Mouse (Mus musculus): Measurements from ENCODE around the gene Yipf7. TPM values are rescaled to one million over a fixed set of nuclear protein-coding genes. Genes with fewer than 3 reads are reported as not detected.

Gene Yipf7
- total RNA-seq (2014; rRNA removed) (not detected in 2 replicates), polyA plus RNA-seq (2015; fragmentation: Nextera tagmentation; extraction: Ambion mirVana) (not detected in 2 replicates)

DNA sequence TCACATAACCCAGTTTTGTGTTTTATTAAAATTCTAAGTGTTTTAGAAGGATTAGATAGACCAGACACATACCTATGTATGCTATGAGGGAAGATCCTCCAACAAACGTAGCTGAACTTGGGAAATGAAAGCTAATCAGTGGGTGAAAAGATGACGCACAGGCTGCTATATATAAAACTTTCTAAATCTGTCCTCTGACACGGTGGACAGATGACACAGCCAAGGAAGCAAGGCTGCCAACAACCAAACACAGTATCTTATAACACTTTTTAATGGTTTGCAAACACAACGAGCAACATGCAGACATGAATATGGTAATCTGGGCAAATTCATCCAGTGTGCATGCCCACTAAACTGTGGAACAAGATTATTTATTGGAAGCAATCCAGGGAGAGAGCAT is at the start of gene Yipf7:
Yipf7 (minus strand) TSS at position 160 of the 400 bp plus-strand sequence.
- Histone ChIP-seq H3K9me3 (ENCODE audit: low read length) (no peaks in the 10 kb centered on the region), H3K4me2 (ENCODE audit: low read depth, low read length) (no peak within 1 kb of the TSS), H3K9ac (replicated peaks; ENCODE audit: low read length) (no peak within 1 kb of the TSS), H3K36me3 (ENCODE audit: insufficient read depth, low read length) (no peaks in the 10 kb centered on the region), H3K4me1 (ENCODE audit: insufficient read depth, low read length) (no peaks in the 10 kb centered on the region), H3K4me3 (ENCODE audit: low read length) (no peak within 1 kb of the TSS), H3K27ac (no peak within 1 kb of the TSS), H3K27me3 (ENCODE audit: insufficient read depth, low read length) (no peaks in the 10 kb centered on the region)
- no peak for ATAC-seq
- WGBS: 63% methylated on average over 4 of the region's 4 CpGs
- TF ChIP-seq CTCF (IDR thresholded peaks at IDR 0.05; ENCODE audit: low read depth): no peak
- no peak for DNase-seq (ENCODE audit: low spot score)

DNA sequence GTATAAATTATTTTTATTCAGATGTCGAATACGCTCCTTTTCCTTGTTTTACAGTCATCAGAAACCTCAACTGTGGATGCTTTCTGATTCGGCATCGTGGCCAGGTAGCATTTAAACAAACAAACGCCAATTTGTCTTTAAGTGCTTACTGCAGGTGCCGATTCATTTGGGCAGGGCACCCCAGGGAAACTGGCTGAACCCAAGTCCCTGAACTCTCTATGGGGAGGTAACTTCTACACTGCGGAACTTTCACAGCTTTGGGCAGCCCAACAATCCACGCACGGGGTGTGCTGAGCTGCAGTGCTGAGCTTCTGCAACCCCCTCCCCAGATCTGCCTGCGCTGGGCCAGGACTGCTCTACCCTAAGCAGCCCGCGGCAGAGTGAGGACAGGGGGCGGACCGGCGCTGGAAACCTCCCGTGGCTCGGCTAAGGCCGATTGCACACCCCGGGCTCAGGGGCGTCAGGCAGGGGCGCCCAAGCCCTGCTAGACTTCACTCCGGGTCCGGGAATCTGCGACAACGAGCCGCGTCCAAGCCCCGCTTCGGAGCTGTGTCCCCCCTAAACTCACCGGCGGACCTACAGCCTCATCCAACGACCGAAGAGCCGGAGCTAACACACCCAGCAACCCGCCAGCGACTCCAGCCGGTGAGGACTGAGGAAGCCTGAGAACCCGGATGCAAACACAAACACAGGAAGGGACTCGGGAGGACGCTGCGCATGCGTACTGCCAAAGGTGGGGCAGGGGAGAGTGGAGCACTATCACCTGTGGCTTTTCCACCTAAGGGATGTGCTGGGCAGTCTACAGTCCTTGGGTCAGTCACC is 49.4 kb upstream of the Yipf7 start, which contains the start of gene Gnpda2:
Gnpda2 (minus strand) TSS at position 701 of the 822 bp plus-strand sequence.
- H3K4me2 ChIP-seq (ENCODE audit: low read depth, low read length): peak within 1 kb of the TSS; percentile 73
- peak within 1 kb of the TSS; percentile 71 for H3K27ac ChIP-seq
- H3K4me3 ChIP-seq (ENCODE audit: low read length): peak within 1 kb of the TSS; percentile 70
- no peaks in the 10 kb centered on the region for H3K27me3 ChIP-seq (ENCODE audit: insufficient read depth, low read length)
- no peaks in the 10 kb centered on the region for H3K9me3 ChIP-seq (ENCODE audit: low read length)
- ATAC-seq (peak; percentile 98), DNase-seq (ENCODE audit: low spot score) (peak; percentile 96)
- H3K9ac ChIP-seq (replicated peaks; ENCODE audit: low read length): peak within 1 kb of the TSS; percentile 77
- peak; percentile 71 for TF ChIP-seq CTCF (IDR thresholded peaks at IDR 0.05; ENCODE audit: low read depth)
- 4% methylated on average over 42 of the region's 42 CpGs for WGBS
- H3K36me3 ChIP-seq (ENCODE audit: insufficient read depth, low read length): no peaks in the 10 kb centered on the region
- H3K4me1 ChIP-seq (ENCODE audit: insufficient read depth, low read length): no peaks in the 10 kb centered on the region

DNA sequence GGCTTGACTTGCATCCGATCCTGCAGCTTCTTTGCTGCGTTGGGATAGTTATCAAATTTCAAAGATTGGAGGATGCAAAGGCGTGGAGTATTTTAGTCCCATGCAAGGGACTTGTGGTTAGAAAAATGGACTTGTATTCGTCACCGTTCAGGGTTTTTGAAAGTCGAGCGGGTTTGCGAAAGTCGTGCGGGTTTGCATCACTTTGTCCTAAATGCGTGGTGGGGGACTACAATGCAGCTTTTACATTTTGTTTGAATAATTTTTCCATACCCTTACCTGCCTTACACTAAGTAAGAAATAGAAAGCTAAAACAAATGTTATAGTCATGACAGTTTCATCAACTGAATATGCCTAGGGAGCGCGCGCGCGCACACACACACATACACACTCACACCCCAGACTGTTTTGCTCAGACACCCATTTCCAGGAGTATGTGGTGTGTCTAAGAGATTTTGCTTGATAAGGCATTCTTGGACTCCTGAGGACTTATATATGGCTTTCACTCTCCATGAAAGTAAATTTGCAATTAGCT is 15.0 kb upstream of the Yipf7 start:
- Histone ChIP-seq H3K9me3 (ENCODE audit: low read length) (no peaks in the 10 kb centered on the region), H3K9ac (replicated peaks; ENCODE audit: low read length) (peak overlapping the region; percentile 92), H3K36me3 (ENCODE audit: insufficient read depth, low read length) (peaks cover 7% of the 10 kb centered on the region; the same call in 1 of the 2 replicates), H3K4me2 (ENCODE audit: low read depth, low read length) (peak overlapping the region; percentile 74), H3K27ac (peak overlapping the region; percentile 96), H3K27me3 (ENCODE audit: insufficient read depth, low read length) (no peaks in the 10 kb centered on the region), H3K4me3 (ENCODE audit: low read length) (peak overlapping the region; percentile 77), H3K4me1 (ENCODE audit: insufficient read depth, low read length) (no peaks in the 10 kb centered on the region)
- ATAC-seq: 0 out of 2 replicates have a peak, but pooled peaks have one; percentile 8
- no peak for TF ChIP-seq CTCF (IDR thresholded peaks at IDR 0.05; ENCODE audit: low read depth)
- DNase-seq (ENCODE audit: low spot score): peak; percentile 30
- WGBS: 9% methylated on average over 16 of the region's 16 CpGs

DNA sequence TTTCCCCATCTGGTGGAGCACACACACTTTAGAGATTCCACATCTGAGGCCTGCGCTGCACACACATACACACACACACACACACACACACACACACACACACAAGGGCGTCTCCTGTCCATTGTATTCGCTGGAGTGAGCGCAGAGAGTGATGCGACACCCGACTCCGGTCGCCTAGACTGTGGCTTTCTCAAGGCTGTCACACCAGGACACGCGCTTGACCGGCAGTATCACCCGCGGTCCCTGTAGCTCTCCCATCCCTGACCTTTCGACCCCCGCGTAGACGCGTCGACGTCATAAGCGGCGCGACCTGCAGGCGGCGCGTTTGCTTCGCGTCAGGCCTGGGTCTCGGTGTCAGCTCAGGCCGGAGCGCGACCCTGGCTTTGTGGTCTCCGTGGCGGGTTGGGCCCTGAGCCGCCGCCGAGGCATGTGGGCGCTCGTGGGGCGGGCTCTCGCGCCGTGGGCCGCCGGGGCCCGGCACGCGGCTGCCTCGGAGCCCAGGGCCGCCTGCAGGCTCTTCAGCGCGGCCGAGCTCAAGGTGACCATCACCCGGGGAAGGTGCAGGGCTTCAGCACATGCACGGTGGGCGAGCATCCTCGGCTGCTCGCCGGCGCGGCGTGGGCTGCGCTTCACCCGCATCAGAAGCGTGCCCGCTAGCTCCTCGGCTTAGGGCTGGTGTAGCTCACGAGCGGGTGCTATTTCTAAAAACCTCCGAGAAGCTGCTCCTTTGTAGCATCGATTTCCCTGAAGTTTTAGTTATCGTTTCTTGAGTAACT is 14.4 kb upstream of the Yipf7 start, which contains the start of gene Guf1:
Guf1 (plus strand) TSS at position 296 of the 776 bp plus-strand sequence.
- H3K36me3 ChIP-seq (ENCODE audit: insufficient read depth, low read length): peaks cover 7% of the 10 kb centered on the region; the same call in 1 of the 2 replicates
- peak within 1 kb of the TSS; percentile 77 for H3K4me3 ChIP-seq (ENCODE audit: low read length)
- WGBS: under 1% methylated on average over 71 of the region's 72 CpGs
- TF ChIP-seq CTCF (IDR thresholded peaks at IDR 0.05; ENCODE audit: low read depth): peak; percentile 52
- peak within 1 kb of the TSS; percentile 74 for H3K4me2 ChIP-seq (ENCODE audit: low read depth, low read length)
- ATAC-seq (peak; percentile 96), DNase-seq (ENCODE audit: low spot score) (peak; percentile 96)
- H3K9me3 ChIP-seq (ENCODE audit: low read length): no peaks in the 10 kb centered on the region
- H3K27ac ChIP-seq: peak within 1 kb of the TSS; percentile 96
- no peaks in the 10 kb centered on the region for H3K4me1 ChIP-seq (ENCODE audit: insufficient read depth, low read length)
- H3K27me3 ChIP-seq (ENCODE audit: insufficient read depth, low read length): no peaks in the 10 kb centered on the region
- H3K9ac ChIP-seq (replicated peaks; ENCODE audit: low read length): peak within 1 kb of the TSS; percentile 92

DNA sequence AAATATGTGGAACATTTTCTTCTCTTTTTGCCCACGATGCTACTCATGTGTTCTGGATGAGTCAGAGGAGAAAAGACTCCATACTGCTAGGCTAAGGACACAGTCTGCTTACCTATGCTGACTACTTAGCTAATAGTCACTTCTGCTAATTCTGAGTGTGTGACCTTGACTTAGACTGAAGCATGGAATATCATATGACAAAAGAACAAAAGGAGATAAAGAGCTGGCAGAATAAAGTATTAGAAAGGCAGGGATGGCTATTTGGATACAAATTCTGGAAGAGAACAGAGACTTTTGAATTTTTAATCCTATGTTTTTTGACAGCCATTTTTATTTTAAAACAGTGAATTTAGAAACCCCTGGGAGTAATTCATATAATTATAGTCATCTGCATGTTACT is 768 bp downstream of the Yipf7 start:
- no peak for TF ChIP-seq CTCF (IDR thresholded peaks at IDR 0.05; ENCODE audit: low read depth)
- Histone ChIP-seq H3K9me3 (ENCODE audit: low read length) (no peaks in the 10 kb centered on the region), H3K9ac (replicated peaks; ENCODE audit: low read length) (no peak overlapping the region), H3K4me1 (ENCODE audit: insufficient read depth, low read length) (no peaks in the 10 kb centered on the region), H3K4me3 (ENCODE audit: low read length) (no peak overlapping the region), H3K27me3 (ENCODE audit: insufficient read depth, low read length) (no peaks in the 10 kb centered on the region), H3K27ac (no peak overlapping the region), H3K4me2 (ENCODE audit: low read depth, low read length) (no peak overlapping the region), H3K36me3 (ENCODE audit: insufficient read depth, low read length) (no peaks in the 10 kb centered on the region)
- DNase-seq (ENCODE audit: low spot score): no peak
- WGBS: 88% methylated on average over 1 of the region's 1 CpGs
- ATAC-seq: no peak

DNA sequence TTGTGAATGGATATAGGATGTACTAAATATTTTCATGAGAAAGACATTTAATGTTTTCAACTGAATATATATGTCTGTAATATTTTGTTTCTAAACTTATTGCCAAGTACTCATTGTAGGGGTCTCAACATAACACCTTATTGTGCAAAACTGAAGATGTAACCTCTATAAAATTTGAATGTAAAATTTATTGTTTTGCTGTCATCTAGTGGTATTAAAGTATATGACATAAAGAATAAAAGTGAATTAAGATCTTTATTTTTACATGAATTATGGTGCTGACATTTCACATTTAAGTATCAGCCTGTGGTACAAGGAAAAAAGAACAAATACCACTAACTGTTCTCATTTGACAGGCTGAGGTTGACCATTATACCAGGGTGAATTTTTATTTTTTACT is 18.5 kb downstream of the Yipf7 start:
- DNase-seq (ENCODE audit: low spot score) (no peak), ATAC-seq (no peak)
- Histone ChIP-seq H3K27me3 (ENCODE audit: insufficient read depth, low read length) (no peaks in the 10 kb centered on the region), H3K27ac (no peak overlapping the region), H3K36me3 (ENCODE audit: insufficient read depth, low read length) (no peaks in the 10 kb centered on the region), H3K9me3 (ENCODE audit: low read length) (no peaks in the 10 kb centered on the region), H3K9ac (replicated peaks; ENCODE audit: low read length) (no peak overlapping the region), H3K4me2 (ENCODE audit: low read depth, low read length) (no peak overlapping the region), H3K4me1 (ENCODE audit: insufficient read depth, low read length) (no peaks in the 10 kb centered on the region), H3K4me3 (ENCODE audit: low read length) (no peak overlapping the region)
- peak; percentile 47 for TF ChIP-seq CTCF (IDR thresholded peaks at IDR 0.05; ENCODE audit: low read depth)

All from hindbrain, postnatal 0 days (tissue).